Mouse (Mus musculus) neural tube, embryonic 15.5 days (tissue): Measurements from ENCODE around the gene Pus10. TPM values are rescaled to one million over a fixed set of nuclear protein-coding genes. Genes with fewer than 3 reads are reported as not detected.
"Not testable (repeated sequence)": the region's sequence is repeated elsewhere in the genome, so short reads cannot be mapped to it uniquely, and the experiment has no call there.

Source experiments
- ATAC-seq: fragments of 200-750 bp; cut with Nextera tagmentation; 2 replicates; pipeline ENCODE4 v1.8.0; 2017; ENCODE audit warnings: mild to moderate bottlenecking, moderate TSS enrichment, moderate library complexity; ENCODE audit not compliant: low FRiP score
- H3K27ac ChIP-seq: fragments of 300-500 bp; sonication (generic); replicated peaks from 2 replicates; pipeline ENCODE4 v1.5.1; 2015; ENCODE audit warnings: mild to moderate bottlenecking, inconsistent platforms
- H3K27me3 ChIP-seq: fragments of 300-500 bp; sonication (generic); replicated peaks from 2 replicates; pipeline ENCODE4 v1.6.1; 2015; ENCODE audit warnings: inconsistent platforms
- H3K36me3 ChIP-seq: fragments of 300-500 bp; sonication (generic); 2 replicates; pipeline ENCODE4 v1.6.1; 2015; ENCODE audit warnings: inconsistent platforms
- H3K4me1 ChIP-seq: fragments of 300-500 bp; sonication (generic); 2 replicates; pipeline ENCODE4 v1.6.1; 2015; ENCODE audit warnings: inconsistent platforms
- H3K4me2 ChIP-seq: fragments of 300-500 bp; sonication (generic); 2 replicates; pipeline ENCODE4 v1.6.1; 2015; ENCODE audit warnings: inconsistent platforms, mild to moderate bottlenecking, moderate library complexity
- H3K4me3 ChIP-seq: fragments of 300-500 bp; sonication (generic); replicated peaks from 2 replicates; pipeline ENCODE4 v1.5.1; 2015; ENCODE audit warnings: mild to moderate bottlenecking, inconsistent platforms
- H3K9ac ChIP-seq: fragments of 300-500 bp; sonication (generic); replicated peaks from 2 replicates; pipeline ENCODE4 v1.6.1; 2015; ENCODE audit warnings: mild to moderate bottlenecking, inconsistent platforms
- H3K9me3 ChIP-seq: fragments of 300-500 bp; sonication (generic); replicated peaks from 2 replicates; pipeline ENCODE4 v1.6.1; 2016; ENCODE audit warnings: inconsistent platforms
- WGBS: fragments of 180-500 bp; shearing (Covaris S2); methylation state at CpG from one replicate; pipeline ENCODE4 v1.1.7; 2015; ENCODE audit warnings: mixed read lengths; 5-methylcytosine and 5-hydroxymethylcytosine counted together
- polyA plus RNA-seq: library from polyadenylated mRNA; unstranded; fragments of >200 nt; fragmentation: Nextera tagmentation; extraction: Ambion mirVana; gene quantifications from 2 replicates; pipeline ENCODE4 v1.2.1, GENCODE M21; 2015

Pus10 gene
- polyA plus RNA-seq, 1 experiment from 2014 or later = 11.3 TPM

DNA sequence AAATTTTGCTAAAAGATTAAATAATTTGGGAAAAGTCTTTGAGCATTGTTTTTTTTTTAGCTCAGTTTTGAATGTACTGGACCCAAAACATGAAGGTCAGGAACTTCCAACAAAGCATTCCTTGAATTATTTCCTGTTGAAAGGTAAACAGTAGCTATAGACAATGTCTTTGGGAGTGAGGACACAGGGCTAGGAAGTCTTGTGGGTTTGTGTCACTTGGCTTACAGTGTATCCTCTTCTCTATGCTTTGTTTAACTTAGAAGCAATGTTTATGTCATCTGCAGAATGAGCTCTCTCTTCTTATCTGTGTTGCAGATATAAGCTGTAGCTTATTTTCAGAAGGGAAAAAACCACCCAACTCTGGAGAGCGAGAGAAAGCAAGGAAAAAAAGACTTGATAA lies 67.4 kb downstream of the Pus10 start:
- 87% methylated on average over 1 of the region's 1 CpGs for WGBS
- Histone ChIP-seq H3K36me3 (peaks cover 29% of the 10 kb centered on the region), H3K9me3 (no peaks in the 10 kb centered on the region), H3K4me1 (no peaks in the 10 kb centered on the region), H3K9ac (no peak overlapping the region), H3K27ac (no peak overlapping the region), H3K4me3 (no peak overlapping the region), H3K27me3 (no peaks in the 10 kb centered on the region), H3K4me2 (no peak overlapping the region)
- no peak for ATAC-seq

DNA sequence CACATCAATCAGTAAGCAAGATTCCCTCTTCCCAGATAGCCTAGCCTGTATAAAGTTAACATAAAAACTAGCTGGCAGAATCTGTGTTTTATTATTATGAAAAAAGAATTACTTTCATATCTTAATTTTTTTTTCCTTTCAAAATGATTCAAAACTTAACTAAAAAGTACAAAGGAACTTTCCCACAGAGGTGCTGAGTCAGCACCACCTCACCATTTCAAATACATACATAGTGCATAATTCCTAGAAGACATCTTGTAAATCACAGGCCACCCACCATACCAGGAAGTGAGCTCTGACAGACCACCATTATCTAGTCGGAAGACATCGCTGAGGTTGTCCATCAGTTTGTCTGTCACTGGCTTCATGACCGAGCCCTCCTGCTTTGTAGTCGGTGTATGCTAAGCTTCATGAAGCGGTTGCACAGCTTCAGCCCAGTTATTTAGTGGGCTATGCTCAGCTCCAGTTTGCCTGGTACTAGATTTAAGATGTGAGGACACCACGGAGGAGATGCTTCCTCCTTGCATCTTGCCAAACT lies 69.3 kb downstream of the Pus10 start:
- Histone ChIP-seq H3K27ac (no peak overlapping the region), H3K9ac (no peak overlapping the region), H3K4me3 (no peak overlapping the region), H3K4me2 (no peak overlapping the region), H3K36me3 (peaks cover 14% of the 10 kb centered on the region), H3K27me3 (no peaks in the 10 kb centered on the region), H3K4me1 (no peaks in the 10 kb centered on the region), H3K9me3 (no peaks in the 10 kb centered on the region)
- ATAC-seq = no peak
- 93% methylated on average over 6 of the region's 6 CpGs for WGBS

DNA sequence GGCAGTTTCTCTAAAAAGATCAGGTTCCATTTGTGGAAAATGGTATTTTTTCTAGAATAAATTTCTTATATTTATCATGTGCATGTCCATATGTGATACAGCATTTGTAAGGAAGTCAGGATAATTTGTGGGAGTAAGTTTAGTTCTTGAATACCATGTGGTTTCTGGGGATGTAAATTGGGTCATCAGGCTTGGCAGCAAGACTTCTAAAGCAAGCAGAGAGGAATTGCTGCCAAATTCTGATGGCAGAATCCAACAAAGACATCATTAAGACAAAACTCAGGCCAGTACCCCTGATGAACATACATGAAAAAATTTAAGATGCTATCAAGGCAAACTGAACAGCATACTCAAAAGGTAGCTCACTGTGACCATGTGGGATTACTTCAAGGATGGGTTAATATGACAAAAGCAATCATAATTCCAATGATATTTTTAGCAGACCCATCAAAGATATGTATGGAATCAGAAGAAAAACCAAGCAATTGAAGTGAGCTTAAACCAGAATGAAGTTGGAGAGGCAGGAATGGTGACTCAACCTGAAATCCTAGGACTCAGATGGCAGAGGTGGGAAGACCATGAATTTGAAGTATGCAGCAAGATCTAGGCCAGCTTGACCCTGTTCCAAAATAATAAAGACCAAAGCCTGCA lies 70.5 kb downstream of the Pus10 start:
- Histone ChIP-seq H3K27ac (no peak overlapping the region), H3K4me2 (no peak overlapping the region), H3K27me3 (no peaks in the 10 kb centered on the region), H3K36me3 (peaks cover 6% of the 10 kb centered on the region), H3K4me3 (no peak overlapping the region), H3K9me3 (no peaks in the 10 kb centered on the region), H3K9ac (no peak overlapping the region), H3K4me1 (no peaks in the 10 kb centered on the region)
- no peak for ATAC-seq

DNA sequence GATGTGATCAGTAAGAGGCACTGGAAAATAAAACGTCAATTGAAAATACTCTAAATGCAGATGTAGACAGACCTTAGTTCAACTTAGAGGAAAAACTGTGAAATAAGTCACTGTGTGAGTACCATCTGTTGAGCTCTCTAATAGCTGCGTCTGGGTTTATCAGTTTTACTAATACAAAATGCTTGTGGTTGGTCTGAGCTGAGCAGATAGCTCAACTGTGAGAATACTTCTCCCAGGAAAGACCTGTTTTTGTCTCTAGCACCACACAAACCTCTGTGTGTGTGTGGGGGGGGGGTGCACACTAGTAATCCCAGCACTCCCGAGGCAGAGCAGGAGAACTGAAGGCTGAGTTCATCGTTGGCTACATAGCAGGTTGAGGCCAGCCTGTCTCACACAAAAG lies 75.4 kb downstream of the Pus10 start:
- ATAC-seq = no peak
- H3K9ac ChIP-seq = no peak overlapping the region
- no peaks in the 10 kb centered on the region for H3K27me3 ChIP-seq
- peaks cover 6% of the 10 kb centered on the region; the same call in 1 of the 2 replicates for H3K36me3 ChIP-seq
- H3K27ac ChIP-seq = no peak overlapping the region
- H3K4me2 ChIP-seq = no peak overlapping the region
- H3K4me3 ChIP-seq = no peak overlapping the region
- no peaks in the 10 kb centered on the region for H3K9me3 ChIP-seq
- H3K4me1 ChIP-seq = no peaks in the 10 kb centered on the region
- 76% methylated on average over 4 of the region's 4 CpGs for WGBS

DNA sequence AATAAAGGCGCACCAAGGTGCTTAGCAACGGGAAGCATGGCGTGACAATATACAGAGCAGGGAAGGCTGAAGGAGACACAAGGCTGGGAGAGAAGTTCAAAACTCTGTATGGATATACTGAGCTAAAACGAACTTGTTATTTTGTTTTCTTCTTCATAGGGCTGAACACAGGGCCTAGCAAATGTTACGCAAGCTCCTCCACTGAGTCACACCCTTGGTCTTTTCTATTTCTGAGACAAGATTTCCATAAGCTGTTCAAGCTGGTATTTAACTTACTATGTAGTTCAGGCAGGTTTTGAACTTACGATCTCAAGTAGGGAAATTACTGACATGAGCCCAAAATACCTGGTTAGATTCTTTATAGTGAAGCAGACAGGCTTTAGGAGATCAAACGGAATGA lies 75.9 kb downstream of the Pus10 start:
- no peak overlapping the region for H3K4me3 ChIP-seq
- no peak for ATAC-seq
- H3K36me3 ChIP-seq = peaks cover 6% of the 10 kb centered on the region; the same call in 1 of the 2 replicates
- no peaks in the 10 kb centered on the region for H3K4me1 ChIP-seq
- H3K9ac ChIP-seq = no peak overlapping the region
- no peak overlapping the region for H3K27ac ChIP-seq
- no peaks in the 10 kb centered on the region for H3K27me3 ChIP-seq
- no peak overlapping the region for H3K4me2 ChIP-seq
- no peaks in the 10 kb centered on the region for H3K9me3 ChIP-seq
- 92% methylated on average over 7 of the region's 7 CpGs for WGBS

DNA sequence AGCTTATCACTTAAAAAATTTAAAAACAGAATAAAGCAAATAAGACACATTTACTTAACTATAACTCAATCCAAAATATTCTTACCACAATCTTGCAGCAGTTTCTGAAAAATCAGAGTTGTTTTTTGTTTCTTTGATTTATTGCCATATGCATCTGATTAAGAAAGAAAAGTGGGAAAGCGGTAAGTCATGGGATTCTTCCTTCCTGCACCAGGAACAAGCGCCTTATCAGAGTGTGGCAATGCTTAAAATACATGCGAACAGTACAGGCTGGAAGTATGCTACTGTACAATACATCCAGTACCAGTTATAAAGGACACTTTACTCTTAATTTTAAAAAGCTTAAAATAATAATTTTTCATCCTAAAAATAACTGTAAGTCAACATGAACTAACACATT lies 78.9 kb downstream of the Pus10 start:
- WGBS = 93% methylated on average over 3 of the region's 3 CpGs
- Histone ChIP-seq H3K27me3 (no peaks in the 10 kb centered on the region), H3K4me3 (no peak overlapping the region), H3K27ac (no peak overlapping the region), H3K9me3 (no peaks in the 10 kb centered on the region), H3K4me2 (no peak overlapping the region), H3K9ac (no peak overlapping the region), H3K4me1 (no peaks in the 10 kb centered on the region), H3K36me3 (peaks cover 6% of the 10 kb centered on the region; the same call in 1 of the 2 replicates)
- ATAC-seq = no peak

DNA sequence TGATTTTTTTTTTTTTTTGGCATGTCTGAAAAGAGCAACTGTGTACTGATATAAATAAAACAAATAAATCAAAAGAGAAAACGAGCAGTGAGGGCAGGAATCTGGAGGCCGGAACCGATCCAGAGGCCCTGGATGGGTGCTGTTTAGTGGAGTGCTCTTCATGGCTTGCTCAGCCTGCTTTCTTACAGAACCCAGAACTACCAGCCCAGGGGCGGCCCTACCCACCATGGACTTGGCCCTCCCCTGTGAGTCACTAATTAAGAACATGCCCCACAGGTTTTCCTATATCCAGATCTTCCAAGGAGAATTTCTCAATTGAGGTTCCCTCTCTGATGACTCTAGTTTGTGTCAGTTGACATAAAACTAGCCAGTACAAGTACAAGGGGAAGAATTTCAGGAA lies 80.6 kb downstream of the Pus10 start:
- Histone ChIP-seq H3K4me2 (no peak overlapping the region), H3K27ac (no peak overlapping the region), H3K9me3 (no peaks in the 10 kb centered on the region), H3K27me3 (no peaks in the 10 kb centered on the region), H3K36me3 (peaks cover 6% of the 10 kb centered on the region; the same call in 1 of the 2 replicates), H3K4me3 (no peak overlapping the region), H3K4me1 (no peaks in the 10 kb centered on the region), H3K9ac (no peak overlapping the region)
- no peak for ATAC-seq
- WGBS = 85% methylated on average over 4 of the region's 4 CpGs

DNA sequence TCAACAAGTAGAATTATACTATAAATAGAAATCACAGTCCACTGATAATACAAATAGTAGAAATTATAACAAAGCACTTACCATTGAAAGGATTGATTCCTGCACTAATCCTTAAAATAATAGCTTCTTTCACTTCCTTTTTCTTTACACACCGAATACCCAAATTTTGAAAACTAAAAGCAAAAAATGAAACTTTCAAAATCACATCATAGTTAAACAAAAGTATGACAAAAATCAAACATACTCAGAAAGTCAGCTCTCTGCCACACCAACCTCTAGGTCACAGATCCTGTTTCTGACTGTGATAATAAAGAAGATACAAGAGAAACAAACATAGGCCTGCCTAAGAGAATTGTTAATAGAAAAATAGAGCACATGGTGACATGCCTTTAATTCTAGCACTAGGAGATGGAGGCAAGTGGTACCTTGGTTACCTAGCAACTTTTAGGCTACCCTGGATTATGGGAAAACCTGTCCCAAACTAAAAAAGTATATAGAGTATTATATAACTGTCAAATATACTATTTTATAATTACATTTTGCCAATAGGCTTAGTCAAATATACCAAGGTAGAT lies 87.7 kb downstream of the Pus10 start:
- Histone ChIP-seq H3K9me3 (no peaks in the 10 kb centered on the region), H3K27ac (no peak overlapping the region), H3K9ac (no peak overlapping the region), H3K4me3 (no peak overlapping the region), H3K4me2 (no peak overlapping the region), H3K4me1 (no peaks in the 10 kb centered on the region), H3K27me3 (no peaks in the 10 kb centered on the region), H3K36me3 (no peaks in the 10 kb centered on the region)
- ATAC-seq = no peak
- 96% methylated on average over 1 of the region's 1 CpGs for WGBS

DNA sequence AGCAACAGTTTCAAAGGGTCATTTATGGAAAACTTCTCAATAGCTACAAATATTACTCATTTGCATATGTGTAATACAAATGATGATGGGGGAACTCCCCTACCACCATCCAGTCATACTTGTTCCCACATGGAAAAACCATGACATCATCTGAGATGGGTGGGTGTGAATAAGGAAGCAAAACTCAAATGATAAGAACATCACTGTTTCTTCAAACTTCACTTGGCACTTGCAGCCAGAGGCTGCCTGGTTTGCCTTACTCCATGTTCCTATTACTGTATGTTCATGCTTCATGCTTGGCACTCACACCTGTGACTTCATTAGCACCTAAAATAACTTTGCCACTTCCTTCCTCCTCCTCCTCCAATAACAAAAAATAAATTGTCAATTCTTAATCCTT lies 88.9 kb downstream of the Pus10 start:
- no peak overlapping the region for H3K27ac ChIP-seq
- no peaks in the 10 kb centered on the region for H3K9me3 ChIP-seq
- no peak for ATAC-seq
- no peak overlapping the region for H3K4me2 ChIP-seq
- no peaks in the 10 kb centered on the region for H3K4me1 ChIP-seq
- no peak overlapping the region for H3K4me3 ChIP-seq
- H3K36me3 ChIP-seq = no peaks in the 10 kb centered on the region
- H3K9ac ChIP-seq = no peak overlapping the region
- H3K27me3 ChIP-seq = no peaks in the 10 kb centered on the region

DNA sequence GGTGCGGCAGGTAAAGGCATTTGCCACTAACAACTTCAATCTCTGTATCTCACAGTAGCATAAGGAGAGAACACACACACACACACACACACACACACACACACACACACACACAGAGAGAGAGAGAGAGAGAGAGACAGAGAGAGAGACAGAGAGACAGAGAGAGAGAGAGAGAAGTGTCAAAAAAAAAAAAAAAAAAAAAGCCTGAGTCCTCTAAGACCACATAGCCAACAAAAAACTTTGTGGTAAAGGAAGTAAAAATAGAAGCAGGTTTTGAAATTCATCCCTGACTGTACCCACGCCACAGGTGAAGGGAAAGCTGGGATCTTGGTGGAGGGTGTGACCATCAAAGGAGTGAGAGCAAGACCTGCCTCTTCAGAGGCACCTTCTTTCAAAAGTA lies 92.7 kb downstream of the Pus10 start:
- 91% methylated on average over 2 of the region's 2 CpGs for WGBS
- Histone ChIP-seq H3K27me3 (no peaks in the 10 kb centered on the region), H3K4me1 (no peaks in the 10 kb centered on the region), H3K4me3 (no peak overlapping the region), H3K36me3 (no peaks in the 10 kb centered on the region), H3K4me2 (no peak overlapping the region), H3K27ac (no peak overlapping the region), H3K9ac (no peak overlapping the region), H3K9me3 (no peaks in the 10 kb centered on the region)
- no peak for ATAC-seq

DNA sequence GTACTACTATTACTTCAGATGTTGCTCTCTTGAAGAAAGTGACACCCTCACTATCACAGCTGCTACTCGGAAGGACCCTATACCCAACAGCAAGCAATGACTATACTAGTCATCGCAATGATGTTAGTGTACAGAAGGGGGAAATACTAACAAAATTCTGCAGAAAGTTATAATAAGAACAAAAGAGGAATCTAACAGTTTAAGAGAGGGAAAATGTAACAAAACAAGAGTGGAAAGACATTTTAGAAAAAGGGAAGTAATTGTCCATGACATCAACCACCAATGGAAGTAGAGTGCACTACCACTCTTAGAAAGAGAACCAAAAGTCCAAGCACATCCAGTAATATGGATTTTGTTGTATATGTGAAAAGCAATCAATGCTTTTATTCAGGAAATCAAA lies 97.2 kb downstream of the Pus10 start:
- no peak overlapping the region for H3K9ac ChIP-seq
- no peaks in the 10 kb centered on the region for H3K4me1 ChIP-seq
- no peak overlapping the region for H3K4me3 ChIP-seq
- H3K27me3 ChIP-seq = no peaks in the 10 kb centered on the region
- ATAC-seq = no peak
- H3K9me3 ChIP-seq = no peaks in the 10 kb centered on the region
- WGBS = 95% methylated on average over 2 of the region's 2 CpGs
- H3K4me2 ChIP-seq = no peak overlapping the region
- no peaks in the 10 kb centered on the region for H3K36me3 ChIP-seq
- no peak overlapping the region for H3K27ac ChIP-seq

DNA sequence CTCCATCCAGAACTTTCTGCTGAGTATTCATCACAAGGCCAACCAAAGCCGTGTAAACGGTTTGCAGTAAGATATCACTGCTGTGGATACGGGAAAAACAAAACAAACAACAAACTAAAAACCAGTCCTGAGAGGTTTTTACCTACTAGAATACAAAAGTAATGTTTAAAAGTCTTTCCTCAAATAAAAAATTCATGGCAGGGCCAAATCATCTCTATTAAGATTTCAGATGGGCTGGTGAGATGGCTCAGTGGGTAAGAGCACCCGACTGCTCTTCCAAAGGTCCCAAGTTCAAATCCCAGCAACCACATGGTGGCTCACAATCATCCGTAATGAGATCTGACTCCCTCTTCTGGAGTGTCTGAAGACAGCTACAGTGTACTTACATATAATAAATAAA lies 101.9 kb downstream of the Pus10 start:
- H3K4me2 ChIP-seq, H3K9ac ChIP-seq, H3K27ac ChIP-seq, ATAC-seq, H3K4me3 ChIP-seq, H3K4me1 ChIP-seq, H3K27me3 ChIP-seq, H3K9me3 ChIP-seq, H3K36me3 ChIP-seq: not testable (repeated sequence)
- 93% methylated on average over 5 of the region's 5 CpGs for WGBS
